Mouse (Mus musculus): ENCODE results near the gene Chpt1. TPM values are rescaled to one million over a fixed set of nuclear protein-coding genes. Genes with fewer than 3 reads are reported as not detected.

Chpt1 gene
- polyA plus RNA-seq, 1 experiment from 2014 or later, result 91.8 TPM

- Histone ChIP-seq H3K27ac (replicated peaks) (no peak overlapping the region), H3K9me3 (ENCODE audit: control insufficient read depth, low read length) (no peaks in the 10 kb centered on the region), H3K27me3 (ENCODE audit: control insufficient read depth, insufficient read depth, low read length) (no peaks in the 10 kb centered on the region), H3K36me3 (ENCODE audit: control insufficient read depth, insufficient read depth, low read length) (no peaks in the 10 kb centered on the region), H3K4me1 (replicated peaks; ENCODE audit: control insufficient read depth, insufficient read depth) (0 out of 2 replicates have a peak, but pooled peaks cover 2% of the 10 kb centered on the region), H3K4me2 (replicated peaks; ENCODE audit: low read depth) (peak overlapping the region; percentile 3), H3K4me3 (ENCODE audit: low read depth, low read length) (peak overlapping the region; percentile 1; the same call in 1 of the 2 replicates), H3K9ac (ENCODE audit: low read length) (no peak overlapping the region)
- DNase-seq (ENCODE audit: low spot score) (no peak), ATAC-seq (ENCODE audit: low FRiP score, low TSS enrichment) (no peak)
- no peak for TF ChIP-seq EP300 (optimal IDR thresholded peaks at IDR 0.05)
- no peak for TF ChIP-seq CTCF (IDR thresholded peaks at IDR 0.05; ENCODE audit: low read depth)
- 72% methylated on average over 13 of the region's 13 CpGs for WGBS
Observed at GRCm38 (mm10) chr10:88501886-88502765, 1.7 kb downstream of the Chpt1 start.

GRCm38 (mm10) chr10:88501370-88501769, 2.5 kb downstream of the Chpt1 start:
- TF ChIP-seq EP300 (optimal IDR thresholded peaks at IDR 0.05) (no peak), CTCF (IDR thresholded peaks at IDR 0.05; ENCODE audit: low read depth) (no peak)
- Histone ChIP-seq H3K9me3 (ENCODE audit: control insufficient read depth, low read length) (no peaks in the 10 kb centered on the region), H3K4me3 (ENCODE audit: low read depth, low read length) (no peak overlapping the region), H3K4me2 (replicated peaks; ENCODE audit: low read depth) (peak overlapping the region; percentile 3; the same call in 1 of the 2 replicates), H3K4me1 (replicated peaks; ENCODE audit: control insufficient read depth, insufficient read depth) (0 out of 2 replicates have a peak, but pooled peaks cover 2% of the 10 kb centered on the region), H3K27ac (replicated peaks) (no peak overlapping the region), H3K27me3 (ENCODE audit: control insufficient read depth, insufficient read depth, low read length) (no peaks in the 10 kb centered on the region), H3K36me3 (ENCODE audit: control insufficient read depth, insufficient read depth, low read length) (no peaks in the 10 kb centered on the region), H3K9ac (ENCODE audit: low read length) (no peak overlapping the region)
- WGBS, result 46% methylated on average over 10 of the region's 10 CpGs
- DNase-seq (ENCODE audit: low spot score) (no peak), ATAC-seq (ENCODE audit: low FRiP score, low TSS enrichment) (no peak)

- Histone ChIP-seq H3K4me2 (replicated peaks; ENCODE audit: low read depth) (no peak overlapping the region), H3K27ac (replicated peaks) (no peak overlapping the region)
Observed at GRCm38 (mm10) chr10:88499993-88500392, 3.9 kb downstream of the Chpt1 start.

GRCm38 (mm10) chr10:88496864-88497564, 6.9 kb downstream of the Chpt1 start:
- TF ChIP-seq EP300 (optimal IDR thresholded peaks at IDR 0.05) (no peak), CTCF (IDR thresholded peaks at IDR 0.05; ENCODE audit: low read depth) (no peak)
- no peaks in the 10 kb centered on the region for H3K27me3 ChIP-seq (ENCODE audit: control insufficient read depth, insufficient read depth, low read length)
- no peak overlapping the region for H3K4me3 ChIP-seq (ENCODE audit: low read depth, low read length)
- no peak overlapping the region for H3K4me2 ChIP-seq (replicated peaks; ENCODE audit: low read depth)
- 0 out of 2 replicates have a peak, but pooled peaks cover 2% of the 10 kb centered on the region for H3K4me1 ChIP-seq (replicated peaks; ENCODE audit: control insufficient read depth, insufficient read depth)
- ATAC-seq (ENCODE audit: low FRiP score, low TSS enrichment), result no peak
- H3K27ac ChIP-seq (replicated peaks), result no peak overlapping the region
- no peaks in the 10 kb centered on the region for H3K36me3 ChIP-seq (ENCODE audit: control insufficient read depth, insufficient read depth, low read length)
- 68% methylated on average over 11 of the region's 11 CpGs for WGBS
- no peak overlapping the region for H3K9ac ChIP-seq (ENCODE audit: low read length)
- no peak for DNase-seq (ENCODE audit: low spot score)
- H3K9me3 ChIP-seq (ENCODE audit: control insufficient read depth, low read length), result no peaks in the 10 kb centered on the region

More at GRCm38 (mm10) chr10:88499993-88500392, 3.9 kb downstream of the Chpt1 start:
- TF ChIP-seq EP300 (optimal IDR thresholded peaks at IDR 0.05) (no peak), CTCF (IDR thresholded peaks at IDR 0.05; ENCODE audit: low read depth) (no peak)
- 0 out of 2 replicates have a peak, but pooled peaks cover 2% of the 10 kb centered on the region for H3K4me1 ChIP-seq (replicated peaks; ENCODE audit: control insufficient read depth, insufficient read depth)
- H3K27me3 ChIP-seq (ENCODE audit: control insufficient read depth, insufficient read depth, low read length), result no peaks in the 10 kb centered on the region
- H3K4me3 ChIP-seq (ENCODE audit: low read depth, low read length), result no peak overlapping the region
- DNase-seq (ENCODE audit: low spot score) (no peak), ATAC-seq (ENCODE audit: low FRiP score, low TSS enrichment) (no peak)
- H3K9me3 ChIP-seq (ENCODE audit: control insufficient read depth, low read length), result no peaks in the 10 kb centered on the region
- no peaks in the 10 kb centered on the region for H3K36me3 ChIP-seq (ENCODE audit: control insufficient read depth, insufficient read depth, low read length)
- 62% methylated on average over 5 of the region's 5 CpGs for WGBS
- no peak overlapping the region for H3K9ac ChIP-seq (ENCODE audit: low read length)

GRCm38 (mm10) chr10:88494959-88495587, 8.8 kb downstream of the Chpt1 start:
- ATAC-seq (ENCODE audit: low FRiP score, low TSS enrichment), result no peak

More at GRCm38 (mm10) chr10:88494959-88495587, 8.8 kb downstream of the Chpt1 start:
- Histone ChIP-seq H3K9ac (ENCODE audit: low read length) (no peak overlapping the region), H3K4me1 (replicated peaks; ENCODE audit: control insufficient read depth, insufficient read depth) (no peaks in the 10 kb centered on the region), H3K9me3 (ENCODE audit: control insufficient read depth, low read length) (no peaks in the 10 kb centered on the region), H3K4me2 (replicated peaks; ENCODE audit: low read depth) (no peak overlapping the region), H3K27me3 (ENCODE audit: control insufficient read depth, insufficient read depth, low read length) (no peaks in the 10 kb centered on the region), H3K27ac (replicated peaks) (no peak overlapping the region), H3K4me3 (ENCODE audit: low read depth, low read length) (no peak overlapping the region), H3K36me3 (ENCODE audit: control insufficient read depth, insufficient read depth, low read length) (no peaks in the 10 kb centered on the region)
- TF ChIP-seq EP300 (optimal IDR thresholded peaks at IDR 0.05) (no peak), CTCF (IDR thresholded peaks at IDR 0.05; ENCODE audit: low read depth) (no peak)
- no peak for DNase-seq (ENCODE audit: low spot score)
- WGBS, result 67% methylated on average over 4 of the region's 4 CpGs
